Mouse (Mus musculus) lung, postnatal 0 days (tissue): ENCODE results near the gene Camta1. TPM values are rescaled to one million over a fixed set of nuclear protein-coding genes. Genes with fewer than 3 reads are reported as not detected.

Experiments
- ATAC-seq: fragments of 200-750 bp; cut with Nextera tagmentation; 2 replicates; pipeline ENCODE4 v1.8.0; 2017; ENCODE audit warnings: moderate library complexity
- DNase-seq: peaks from one replicate; pipeline ENCODE4 v3.0.0-alpha.2; 2016; ENCODE audit warnings: low spot score
- H3K27ac ChIP-seq: fragments of 300-500 bp; sonication (generic); 2 replicates; pipeline ENCODE4 v1.5.1; 2014; ENCODE audit warnings: antibody characterized with exemption, mild to moderate bottlenecking, low read length, mixed read lengths
- H3K27me3 ChIP-seq: fragments of 300-500 bp; sonication (generic); replicated peaks from 2 replicates; pipeline ENCODE4 v1.6.1; 2014; ENCODE audit warnings: low read length, mixed read lengths; ENCODE audit not compliant: insufficient read depth
- H3K36me3 ChIP-seq: fragments of 300-500 bp; sonication (generic); 2 replicates; pipeline ENCODE4 v1.6.1; 2014; ENCODE audit warnings: low read length, mixed read lengths; ENCODE audit not compliant: insufficient read depth
- H3K4me1 ChIP-seq: fragments of 300-500 bp; sonication (generic); 2 replicates; pipeline ENCODE4 v1.6.1; 2014; ENCODE audit warnings: antibody characterized with exemption, low read depth, low read length, mixed read lengths; ENCODE audit not compliant: insufficient read depth
- H3K4me2 ChIP-seq: fragments of 300-500 bp; sonication (generic); replicated peaks from 2 replicates; pipeline ENCODE4 v1.6.1; 2014; ENCODE audit warnings: low read depth, mild to moderate bottlenecking, low read length, moderate library complexity, mixed read lengths
- H3K4me3 ChIP-seq: fragments of 300-500 bp; sonication (generic); 2 replicates; pipeline ENCODE4 v1.5.1; 2014; ENCODE audit warnings: low read depth, low read length
- H3K9ac ChIP-seq: fragments of 300-500 bp; sonication (generic); replicated peaks from 2 replicates; pipeline ENCODE4 v1.6.1; 2014; ENCODE audit warnings: low read depth, mild to moderate bottlenecking
- H3K9me3 ChIP-seq: fragments of 300-500 bp; sonication (generic); 2 replicates; pipeline ENCODE4 v1.6.1; 2016; ENCODE audit warnings: low read length, mixed read lengths
- CTCF ChIP-seq: IDR thresholded peaks from 2 replicates; pipeline ENCODE4 v1.5.1; 2016; ENCODE audit warnings: antibody characterized with exemption, mild to moderate bottlenecking
- EP300 ChIP-seq: IDR thresholded peaks from 2 replicates; pipeline ENCODE4 v1.6.1; 2016; ENCODE audit warnings: antibody characterized with exemption, mild to moderate bottlenecking, control low read depth
- WGBS: fragments of 180-500 bp; shearing (Covaris S2); extraction: QIAGEN DNeasy Blood & Tissue Kit; methylation state at CpG from one replicate; pipeline ENCODE4 v1.1.7; 2014; 5-methylcytosine and 5-hydroxymethylcytosine counted together
- polyA plus RNA-seq: library from polyadenylated mRNA; unstranded; fragments of >200 nt; fragmentation: Nextera tagmentation; extraction: Ambion mirVana; gene quantifications from 2 replicates; pipeline ENCODE4 v1.2.1, GENCODE M21; 2015

The Camta1 gene
- polyA plus RNA-seq, 1 experiment from 2014 or later, result 86.4 TPM

DNA sequence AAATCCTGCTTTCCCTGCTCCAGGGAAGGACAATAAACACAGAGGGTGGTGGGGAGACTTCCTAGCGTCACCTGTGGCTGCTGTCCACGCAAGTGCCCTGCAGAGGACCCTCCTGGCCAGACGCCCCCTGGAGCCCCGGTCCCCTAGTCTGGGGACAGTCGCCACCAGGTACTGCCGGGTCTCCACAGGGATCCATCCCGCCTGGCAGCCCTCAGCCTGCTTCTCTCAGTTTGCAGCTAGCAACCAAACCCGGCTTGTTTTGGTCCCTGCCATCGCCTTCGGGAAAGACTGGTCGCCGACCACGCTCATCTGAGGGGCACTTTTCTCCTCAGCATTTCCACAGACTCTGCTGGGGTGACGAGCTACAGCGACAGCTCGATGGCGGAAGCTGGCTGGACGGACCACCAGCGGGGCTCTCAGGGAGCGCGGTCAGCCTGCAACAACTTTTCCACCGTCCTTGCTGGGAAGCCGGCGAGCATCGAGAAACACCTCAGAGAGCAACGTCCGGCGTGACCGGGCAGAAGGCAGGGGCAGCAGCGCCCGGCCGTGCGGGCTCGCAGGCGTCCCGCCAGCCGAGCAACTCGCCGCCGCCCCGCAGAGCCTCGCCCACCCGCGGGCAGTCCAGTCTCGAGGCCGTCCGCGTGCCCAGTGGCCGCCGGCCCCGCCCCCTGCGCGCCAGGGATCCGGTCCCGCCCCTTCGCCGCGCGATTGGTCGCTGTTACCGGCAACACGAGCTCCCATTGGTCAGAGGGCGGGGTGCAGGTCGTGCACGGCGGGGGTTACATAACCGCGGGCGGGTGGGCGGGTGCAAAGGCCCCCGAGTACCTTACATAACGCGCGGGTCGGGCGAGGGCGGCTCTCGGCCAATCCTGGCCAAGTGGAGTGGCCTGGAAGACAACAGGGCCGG lies 817.4 kb downstream of the Camta1 start, which contains the start of gene Per3:
Per3 (minus strand) TSS at position 629 of the 907 bp plus-strand sequence.
- H3K9me3 ChIP-seq, result no peaks in the 10 kb centered on the region
- under 1% methylated on average over 69 of the region's 79 CpGs for WGBS
- H3K4me2 ChIP-seq, result peak within 1 kb of the TSS; percentile 97
- peak within 1 kb of the TSS; percentile 93 for H3K27ac ChIP-seq
- peak; percentile 97 for DNase-seq
- no peaks in the 10 kb centered on the region for H3K27me3 ChIP-seq
- peak; percentile 95 for ATAC-seq
- TF ChIP-seq EP300 (no peak), CTCF (0 out of 2 replicates have a peak, but pooled peaks have one; percentile 23)
- H3K4me1 ChIP-seq, result peaks cover 5% of the 10 kb centered on the region; the same call in 1 of the 2 replicates
- peak within 1 kb of the TSS; percentile 55 for H3K4me3 ChIP-seq
- peak within 1 kb of the TSS; percentile 76 for H3K9ac ChIP-seq
- no peaks in the 10 kb centered on the region; the same call in 1 of the 2 replicates for H3K36me3 ChIP-seq

DNA sequence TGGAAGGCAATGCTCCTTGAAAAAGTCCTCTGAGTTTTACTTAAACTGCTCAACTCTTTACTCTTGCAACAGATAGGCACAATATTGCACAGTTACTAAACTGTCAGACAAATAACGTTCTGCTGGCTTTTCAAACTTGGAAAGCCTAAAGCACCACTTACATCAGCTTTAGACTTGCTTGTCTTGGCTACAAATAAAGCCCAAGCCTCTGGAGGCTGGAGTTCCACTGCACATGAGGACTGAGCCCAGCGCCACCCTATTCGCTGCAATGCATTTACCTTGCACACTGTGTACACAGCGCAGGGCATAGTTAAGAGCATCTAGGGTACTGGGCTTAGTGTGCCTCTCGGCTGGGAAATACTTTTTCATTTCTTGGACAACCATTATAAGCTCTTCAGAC lies 818.4 kb downstream of the Camta1 start:
- H3K9me3 ChIP-seq, result no peaks in the 10 kb centered on the region
- peak; percentile 91 for DNase-seq
- no peaks in the 10 kb centered on the region; the same call in 1 of the 2 replicates for H3K36me3 ChIP-seq
- peak overlapping the region; percentile 93 for H3K27ac ChIP-seq
- WGBS, result 23% methylated on average over 5 of the region's 5 CpGs
- TF ChIP-seq CTCF (no peak), EP300 (0 out of 2 replicates have a peak, but pooled peaks have one; percentile 52)
- H3K9ac ChIP-seq, result peak overlapping the region; percentile 76; the same call in 1 of the 2 replicates
- peak; percentile 62 for ATAC-seq
- H3K27me3 ChIP-seq, result no peaks in the 10 kb centered on the region
- H3K4me3 ChIP-seq, result peak overlapping the region; percentile 55
- H3K4me1 ChIP-seq, result peaks cover 5% of the 10 kb centered on the region; the same call in 1 of the 2 replicates
- peak overlapping the region; percentile 97 for H3K4me2 ChIP-seq

GRCm38 (mm10) chr4:151041506-151041905 lies 820.2 kb downstream of the Camta1 start:
- Histone ChIP-seq H3K36me3 (no peaks in the 10 kb centered on the region), H3K27ac (no peak overlapping the region), H3K4me3 (no peak overlapping the region), H3K9me3 (no peaks in the 10 kb centered on the region), H3K4me1 (peaks cover 5% of the 10 kb centered on the region; the same call in 1 of the 2 replicates), H3K4me2 (peak overlapping the region; percentile 20; the same call in 1 of the 2 replicates), H3K27me3 (no peaks in the 10 kb centered on the region), H3K9ac (no peak overlapping the region)
- ATAC-seq, result no peak
- 68% methylated on average over 5 of the region's 5 CpGs for WGBS
- no peak for TF ChIP-seq EP300
- TF ChIP-seq CTCF, result no peak
- no peak for DNase-seq

GRCm38 (mm10) chr4:151037800-151038199 lies 823.9 kb downstream of the Camta1 start:
- TF ChIP-seq CTCF, result no peak
- no peak for TF ChIP-seq EP300
- H3K4me1 ChIP-seq, result no peaks in the 10 kb centered on the region
- ATAC-seq, result no peak
- no peak for DNase-seq
- no peaks in the 10 kb centered on the region for H3K9me3 ChIP-seq
- H3K36me3 ChIP-seq, result peaks cover 1% of the 10 kb centered on the region; the same call in 1 of the 2 replicates
- H3K9ac ChIP-seq, result no peak overlapping the region
- no peaks in the 10 kb centered on the region for H3K27me3 ChIP-seq
- WGBS, result 88% methylated on average over 11 of the region's 11 CpGs
- no peak overlapping the region for H3K4me3 ChIP-seq
- no peak overlapping the region for H3K4me2 ChIP-seq
- H3K27ac ChIP-seq, result no peak overlapping the region

DNA sequence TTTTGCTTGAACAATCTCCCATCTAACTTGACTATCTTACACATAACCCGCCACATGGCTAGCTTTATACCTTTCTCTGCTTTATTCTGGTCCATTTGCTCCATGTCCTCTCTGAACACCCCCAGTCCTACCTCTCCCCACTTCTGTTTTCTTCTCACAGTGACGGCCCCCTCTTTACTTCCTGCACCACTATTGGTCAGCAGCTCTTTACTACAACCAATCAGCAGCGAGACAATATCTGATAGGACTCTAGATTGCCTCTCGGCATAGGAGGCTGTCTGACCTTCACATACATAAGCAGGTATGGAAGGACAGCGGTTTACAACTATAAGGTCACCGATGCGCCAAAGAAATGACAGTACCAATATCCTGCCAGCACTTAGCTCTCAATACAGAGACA lies 825.2 kb downstream of the Camta1 start:
- Histone ChIP-seq H3K27ac (no peak overlapping the region), H3K9me3 (no peaks in the 10 kb centered on the region), H3K4me1 (no peaks in the 10 kb centered on the region), H3K27me3 (no peaks in the 10 kb centered on the region), H3K36me3 (peaks cover 4% of the 10 kb centered on the region; the same call in 1 of the 2 replicates), H3K4me2 (no peak overlapping the region), H3K9ac (no peak overlapping the region), H3K4me3 (no peak overlapping the region)
- no peak for DNase-seq
- TF ChIP-seq EP300, result no peak
- no peak for TF ChIP-seq CTCF
- ATAC-seq, result no peak
- 84% methylated on average over 7 of the region's 7 CpGs for WGBS

DNA sequence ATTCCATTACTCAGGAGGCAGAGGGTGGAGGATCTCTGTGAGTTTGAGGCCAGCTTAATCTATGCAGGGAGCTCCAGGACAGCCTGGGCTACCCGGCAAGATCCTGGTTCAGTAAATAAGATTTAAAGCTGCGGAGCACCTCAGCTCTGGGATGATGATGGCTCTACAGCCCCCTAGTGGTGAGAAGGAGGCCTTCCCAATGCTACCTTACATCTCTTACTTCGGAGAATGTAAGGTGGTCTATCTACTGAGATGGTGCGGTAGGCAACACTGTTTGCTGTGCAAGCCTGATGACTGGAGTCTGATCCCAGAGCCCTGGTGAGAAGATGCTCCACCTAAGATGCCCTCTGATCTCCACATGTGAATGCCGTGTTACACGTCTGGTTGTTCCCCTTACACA lies 834.7 kb downstream of the Camta1 start:
- Histone ChIP-seq H3K4me3 (no peak overlapping the region), H3K4me1 (no peaks in the 10 kb centered on the region), H3K27ac (no peak overlapping the region), H3K9me3 (no peaks in the 10 kb centered on the region), H3K27me3 (no peaks in the 10 kb centered on the region), H3K4me2 (no peak overlapping the region), H3K36me3 (peaks cover 7% of the 10 kb centered on the region; the same call in 1 of the 2 replicates), H3K9ac (no peak overlapping the region)
- TF ChIP-seq EP300, result no peak
- TF ChIP-seq CTCF, result peak; percentile 84
- DNase-seq (peak; percentile 58), ATAC-seq (peak; percentile 47; the same call in 1 of the 2 replicates)
- WGBS, result 39% methylated on average over 6 of the region's 6 CpGs
